Mouse (Mus musculus): Measurements from ENCODE around the gene Jazf1.
A peak's percentile ranks its signal among the peaks of the same experiment; 100 is the strongest.

Jazf1 gene

DNA sequence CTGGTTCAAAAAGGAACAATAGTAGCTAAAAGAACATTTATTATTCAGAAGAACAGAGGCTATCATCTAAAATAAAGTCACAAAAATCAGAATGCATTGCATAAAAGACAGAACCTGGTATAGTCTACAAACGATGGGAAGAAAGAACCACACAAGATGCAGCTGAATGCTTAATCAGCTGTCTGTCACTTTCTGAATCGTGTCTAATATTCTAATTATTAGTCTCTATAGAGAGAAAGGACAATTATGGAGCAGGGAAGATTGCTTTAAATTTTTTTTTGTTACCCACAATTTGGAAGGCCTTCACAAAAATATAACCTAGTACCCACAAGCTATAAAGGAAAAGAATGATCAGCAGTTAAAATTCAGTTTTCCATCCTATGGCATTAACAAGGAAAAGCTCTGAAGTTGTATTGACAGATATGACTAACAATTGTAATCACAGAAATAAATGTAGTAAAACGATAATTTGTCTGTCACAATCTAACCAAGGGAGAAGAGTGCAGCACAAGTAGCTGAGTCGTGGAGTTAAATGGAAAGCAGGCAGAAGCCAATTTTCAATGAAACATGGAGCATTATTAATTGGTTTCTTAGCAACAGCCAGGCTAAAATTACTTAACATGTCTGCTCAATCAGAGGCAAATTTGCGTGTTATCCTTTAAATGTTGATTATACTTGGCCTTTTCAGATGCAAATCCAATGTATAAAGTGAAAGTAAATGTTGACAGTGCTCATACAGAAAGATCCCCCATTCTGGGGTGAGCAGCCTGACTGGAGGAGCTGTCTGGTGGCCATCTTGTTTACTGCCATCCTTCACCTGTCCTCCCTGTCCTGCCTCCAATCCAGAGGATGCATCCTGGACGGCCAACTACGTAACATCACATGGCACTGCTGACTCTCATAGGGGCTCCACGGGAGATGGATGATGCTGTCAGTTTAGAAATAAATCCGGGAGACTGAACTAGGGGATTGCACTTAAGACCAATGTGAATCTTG is 53.7 kb downstream of the Jazf1 start:
- DNase-seq (ENCODE audit: low read depth in 1 of 2, low spot score in 2 of 2): no peak

DNA sequence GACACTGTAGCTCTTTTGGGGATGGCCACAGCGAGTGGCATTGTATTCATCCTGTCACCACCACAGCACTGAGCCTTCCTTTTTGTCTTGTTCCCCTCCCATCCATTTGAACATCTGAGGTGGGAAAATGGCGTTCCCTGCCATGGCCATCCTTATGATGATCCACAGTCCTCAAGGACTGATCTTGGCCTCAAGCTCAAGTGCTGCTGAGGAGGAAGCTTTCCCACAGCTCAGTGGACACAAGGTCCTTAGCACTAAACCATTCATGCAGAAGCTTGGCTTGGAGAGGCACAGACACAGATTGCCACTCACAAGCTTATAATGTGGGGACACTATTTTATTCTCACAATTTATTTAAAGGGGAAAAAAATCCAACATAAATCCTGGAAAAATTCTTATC is 58.1 kb downstream of the Jazf1 start:
- DNase-seq (ENCODE audit: low read depth in 1 of 2, low spot score in 2 of 2): no peak

DNA sequence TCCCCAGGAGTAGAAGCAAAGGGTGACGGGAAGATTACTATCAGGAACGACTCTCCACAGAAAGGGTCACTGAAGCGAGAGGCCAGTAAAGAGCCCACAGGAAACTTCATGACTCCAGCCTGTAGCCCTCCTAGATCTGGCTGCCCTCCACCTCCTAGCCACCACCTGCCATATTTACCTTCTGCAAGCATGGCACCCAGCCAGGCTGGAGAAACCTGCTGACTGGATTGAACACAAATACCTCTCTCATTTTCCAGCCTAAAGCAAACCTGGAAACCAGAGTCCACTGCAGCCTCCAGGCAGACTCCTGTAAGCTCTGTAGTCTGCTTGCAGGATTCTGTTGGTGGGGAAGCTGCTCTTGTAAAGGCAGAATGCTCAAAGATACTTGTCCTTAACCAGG is 62.4 kb downstream of the Jazf1 start:
- no peak for DNase-seq (ENCODE audit: low read depth in 1 of 2, low spot score in 2 of 2)

DNA sequence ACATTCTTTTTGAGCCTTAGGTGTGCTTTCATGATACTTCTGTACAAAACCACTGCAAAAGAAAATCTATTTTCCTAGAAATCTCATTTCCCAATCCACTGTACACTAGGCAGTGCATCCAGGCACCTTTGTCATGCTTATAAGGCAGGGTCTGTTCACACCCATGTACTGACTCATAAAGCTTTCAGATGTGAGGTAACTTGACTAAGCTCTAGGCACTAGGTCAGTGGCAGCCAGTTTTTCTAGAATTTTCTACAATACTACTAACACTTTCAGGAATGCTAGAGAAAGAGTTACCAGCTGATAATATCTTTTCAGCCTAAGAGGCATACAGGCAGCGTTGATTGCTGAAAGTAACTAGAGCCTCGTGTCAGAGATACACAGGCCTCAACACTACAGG is 62.9 kb downstream of the Jazf1 start:
- no peak for DNase-seq (ENCODE audit: low read depth in 1 of 2, low spot score in 2 of 2)

DNA sequence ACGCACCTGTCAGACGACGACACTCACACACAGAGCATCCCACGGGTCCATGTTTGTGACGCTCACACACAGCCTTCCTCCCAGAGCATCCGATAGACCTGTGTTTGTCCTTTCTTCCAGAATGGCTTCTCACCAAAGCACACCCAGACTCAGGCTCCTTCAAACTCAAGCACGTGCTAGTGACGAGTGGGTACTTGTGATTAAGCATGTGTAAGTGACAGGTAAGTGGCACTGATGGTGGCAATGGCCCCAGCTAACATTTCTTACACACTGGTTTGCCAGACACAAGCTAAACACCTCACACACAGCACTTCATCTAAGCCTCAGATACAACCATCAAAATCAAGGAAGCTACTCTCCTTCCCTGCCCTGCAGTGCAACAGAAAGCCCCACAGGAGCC is 77.6 kb downstream of the Jazf1 start:
- DNase-seq (ENCODE audit: low read depth in 1 of 2, low spot score in 2 of 2): no peak

DNA sequence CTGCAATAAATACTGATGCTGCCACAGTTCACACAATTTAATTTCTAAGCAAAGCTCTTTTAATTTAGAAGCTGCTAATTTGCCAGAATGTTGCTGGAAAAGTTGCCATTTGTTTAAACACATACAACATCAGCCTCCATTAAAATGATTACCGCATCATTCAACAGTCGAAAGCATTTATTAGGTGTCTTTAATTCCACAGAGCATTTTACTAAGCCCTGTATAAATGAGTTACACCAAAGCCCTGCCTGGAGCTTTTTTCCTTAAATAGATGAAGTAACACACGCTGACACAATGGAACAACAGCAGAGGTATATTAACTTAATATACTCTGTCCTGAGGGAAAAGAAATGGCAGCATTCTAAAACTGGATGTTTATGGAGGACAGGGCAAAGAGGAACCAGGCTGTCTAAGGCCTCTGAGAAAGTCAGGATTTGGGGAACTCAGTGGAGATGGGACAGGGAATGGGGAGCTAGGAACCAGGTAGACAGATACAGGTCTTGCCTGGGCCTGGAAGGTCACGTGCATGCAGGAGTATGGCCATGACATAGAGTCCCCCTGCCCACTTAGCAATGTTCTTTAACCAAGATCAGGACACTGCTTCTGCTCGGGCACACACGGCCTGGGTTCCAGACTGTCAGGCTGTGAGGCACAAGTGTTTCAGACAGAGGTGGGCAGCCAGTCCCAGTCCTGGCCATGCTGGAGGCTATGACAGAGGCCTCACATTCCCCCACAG is 80.4 kb downstream of the Jazf1 start:
- no peak for DNase-seq (ENCODE audit: low read depth in 1 of 2, low spot score in 2 of 2)

DNA sequence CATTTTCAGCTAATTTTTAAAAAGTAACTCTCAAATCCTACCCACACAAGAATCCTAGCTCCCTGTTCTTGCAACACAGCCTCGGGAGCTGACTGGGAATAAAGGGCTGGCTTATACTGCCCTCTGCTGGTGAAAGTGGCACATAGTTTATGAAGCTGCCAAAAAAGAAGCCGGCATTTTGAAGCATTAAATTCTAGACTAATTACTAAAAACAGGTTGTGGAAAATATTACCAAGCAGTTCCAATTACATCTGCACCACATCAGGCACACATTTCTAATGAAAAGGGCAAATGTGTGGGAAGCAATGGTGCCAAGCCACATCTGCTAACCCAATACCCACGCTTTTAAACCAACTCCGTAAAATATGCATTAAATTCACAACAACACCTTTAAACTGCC is 81.0 kb downstream of the Jazf1 start:
- DNase-seq (ENCODE audit: low read depth in 1 of 2, low spot score in 2 of 2): no peak

DNA sequence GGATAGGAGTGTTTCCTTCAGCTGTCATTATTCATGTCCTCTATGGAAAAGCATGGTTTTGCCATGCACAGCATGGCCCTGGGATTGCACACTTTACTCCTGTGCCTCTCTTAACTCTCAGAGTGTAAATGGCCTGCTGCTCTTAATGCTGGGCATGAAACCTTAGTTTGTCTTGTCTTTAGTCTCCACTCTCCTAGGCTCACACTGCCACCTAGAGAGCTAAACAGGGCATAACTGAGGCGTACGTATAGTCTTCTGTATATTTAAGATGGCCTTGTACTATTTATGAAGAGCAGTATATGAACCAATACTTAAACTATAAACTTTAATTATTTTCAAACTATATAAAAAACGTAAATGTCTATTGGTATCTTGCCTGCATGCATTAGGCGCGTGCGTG is 86.3 kb downstream of the Jazf1 start:
- no peak for DNase-seq (ENCODE audit: low read depth in 1 of 2, low spot score in 2 of 2)

DNA sequence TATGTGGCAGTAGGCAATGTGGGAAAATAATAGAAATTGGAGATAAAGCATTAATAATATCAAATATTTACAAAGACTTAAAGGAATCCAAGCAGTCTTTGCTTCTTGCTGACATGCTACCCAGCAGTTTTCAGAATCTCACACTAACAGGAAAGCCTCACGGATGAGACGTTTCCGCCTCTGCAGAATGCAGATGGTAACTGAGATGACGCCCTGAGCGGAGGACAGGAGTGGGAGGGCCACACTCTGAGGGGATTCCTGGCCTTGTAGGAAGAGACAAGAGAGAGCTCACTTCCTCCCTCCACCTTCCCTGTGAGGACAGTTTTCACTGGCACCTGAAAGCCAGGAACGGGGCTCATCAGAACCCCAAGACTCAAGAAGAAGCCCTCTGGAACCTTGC is 88.9 kb downstream of the Jazf1 start:
- DNase-seq (ENCODE audit: low read depth in 1 of 2, low spot score in 2 of 2): no peak

DNA sequence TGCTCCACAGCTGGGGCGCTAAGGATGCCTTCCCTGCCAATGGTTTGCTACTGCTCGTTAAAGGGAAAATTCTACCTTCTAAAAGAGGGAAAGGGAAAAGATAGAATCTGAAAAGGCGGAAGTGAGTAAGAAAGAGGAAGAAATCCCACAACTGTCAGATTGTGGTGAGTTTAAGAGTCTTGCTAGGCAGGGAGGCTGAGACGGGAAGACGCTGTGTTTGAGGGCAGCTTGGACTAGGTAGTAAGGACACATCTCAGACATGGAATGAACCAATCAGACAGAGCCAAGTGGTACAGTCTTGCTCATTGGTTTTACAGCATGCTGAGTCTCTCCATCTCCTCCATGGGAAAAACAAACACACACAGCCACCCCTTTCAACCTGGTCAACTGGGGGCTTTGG is 95.1 kb downstream of the Jazf1 start:
- DNase-seq (ENCODE audit: low read depth in 1 of 2, low spot score in 2 of 2): no peak

DNA sequence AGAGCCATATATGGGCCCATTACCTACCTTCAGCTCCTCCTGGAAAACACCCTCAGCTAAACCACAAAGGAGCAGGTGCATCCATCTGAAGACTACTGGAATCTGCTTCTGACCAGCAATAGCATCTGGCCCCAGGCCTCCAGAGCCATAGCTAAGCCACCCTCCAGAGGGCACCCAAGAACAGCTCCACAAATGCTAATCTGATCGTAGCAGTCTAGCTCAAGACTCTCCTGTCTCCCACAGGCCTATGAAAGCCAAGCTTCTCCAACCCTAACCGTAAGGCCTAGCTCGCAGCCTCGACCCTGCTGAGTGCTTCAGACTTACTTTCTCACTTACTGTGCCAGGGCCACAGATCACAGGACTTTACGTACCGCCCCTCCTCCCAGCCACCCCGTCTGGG is 96.3 kb downstream of the Jazf1 start:
- no peak for DNase-seq (ENCODE audit: low read depth in 1 of 2, low spot score in 2 of 2)

DNA sequence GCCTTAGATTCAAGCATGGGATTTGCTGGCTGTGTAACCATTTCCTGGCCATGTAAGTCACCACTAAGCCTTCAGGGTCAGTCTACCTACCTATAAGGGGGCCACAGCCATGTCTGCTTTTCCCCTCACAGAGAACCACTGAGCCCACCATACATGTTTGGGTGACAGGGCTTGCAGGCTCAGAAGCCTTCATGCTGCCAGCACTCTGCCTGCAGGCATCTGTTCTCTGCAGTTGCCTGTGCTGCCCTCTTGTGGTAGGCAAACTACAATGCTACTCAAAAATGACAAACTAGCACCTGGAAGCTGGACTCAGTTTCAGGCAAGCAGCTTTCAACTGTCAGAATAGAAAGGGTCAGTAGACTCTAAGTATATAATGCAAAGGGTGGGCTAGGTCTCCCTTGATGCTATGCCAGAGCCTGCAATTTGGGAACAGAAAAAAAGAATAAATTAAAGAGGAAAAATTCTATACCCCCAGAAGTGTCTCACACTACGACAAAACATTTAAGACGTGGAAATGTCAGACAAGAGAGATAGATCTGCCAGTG is 98.6 kb downstream of the Jazf1 start:
- DNase-seq (ENCODE audit: low read depth in 1 of 2, low spot score in 2 of 2): peak in 1 of 2 experiments; percentile 38

DNA sequence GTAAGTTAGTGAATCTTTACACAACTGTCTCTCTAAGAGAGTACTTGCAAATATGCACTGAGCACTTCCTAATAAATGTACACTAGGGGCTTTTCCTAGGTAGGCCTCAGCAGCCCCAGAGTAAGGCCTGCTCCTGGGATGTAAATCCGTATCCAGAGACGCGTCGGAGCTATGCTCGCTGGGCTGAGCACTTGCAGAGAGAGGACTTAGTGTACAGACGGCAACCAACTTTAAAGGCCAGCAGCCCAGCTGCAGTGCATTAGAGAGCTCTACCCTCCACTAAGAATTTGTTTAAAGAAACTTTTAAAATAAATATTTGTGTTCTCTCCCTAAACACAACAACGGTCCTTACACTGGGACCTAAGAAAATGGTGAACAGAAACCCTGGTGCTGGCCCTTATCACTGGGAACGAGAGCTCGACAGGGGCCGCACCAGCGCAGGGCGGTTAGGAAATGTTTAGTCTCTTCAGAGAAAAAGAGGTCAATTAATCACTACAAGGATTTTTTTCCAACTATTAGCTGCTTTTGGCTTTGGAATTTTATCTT is 100.0 kb downstream of the Jazf1 start:
- no peak for DNase-seq (ENCODE audit: low read depth in 1 of 2, low spot score in 2 of 2)

DNA sequence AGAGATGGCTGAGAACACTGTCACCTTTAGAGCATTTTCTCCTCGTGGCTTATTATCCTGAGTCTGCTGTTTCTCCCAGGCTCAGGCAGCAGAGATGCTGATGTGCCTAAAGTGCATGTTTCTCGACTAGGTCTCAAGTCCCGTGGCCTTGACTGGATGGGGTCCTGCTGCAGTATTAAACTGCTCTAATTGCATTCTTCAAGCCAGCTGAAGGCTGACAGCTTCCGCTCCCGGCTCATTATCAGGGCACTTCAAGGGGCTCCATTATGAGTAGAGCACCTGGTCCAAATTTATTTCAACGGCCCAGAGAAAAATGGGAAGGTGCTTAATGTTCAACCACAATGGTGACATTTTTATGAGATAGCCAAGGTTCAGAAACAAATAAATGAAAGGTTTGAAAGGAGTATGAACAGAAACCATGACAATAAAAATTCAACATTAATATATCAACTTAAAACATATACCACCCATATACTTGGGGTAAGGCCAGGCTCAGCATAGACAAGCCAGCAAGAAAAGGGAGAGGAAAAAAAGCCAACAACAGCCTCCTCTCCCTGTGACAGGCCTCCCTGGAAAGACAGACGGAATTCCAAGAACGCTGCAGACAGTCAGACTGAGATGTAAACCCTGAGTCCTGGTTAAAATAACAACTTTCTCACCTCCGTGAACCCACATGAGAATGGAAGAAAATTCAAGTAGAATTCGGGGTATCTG is 100.7 kb downstream of the Jazf1 start:
- no peak for DNase-seq (ENCODE audit: low read depth in 1 of 2, low spot score in 2 of 2)

DNA sequence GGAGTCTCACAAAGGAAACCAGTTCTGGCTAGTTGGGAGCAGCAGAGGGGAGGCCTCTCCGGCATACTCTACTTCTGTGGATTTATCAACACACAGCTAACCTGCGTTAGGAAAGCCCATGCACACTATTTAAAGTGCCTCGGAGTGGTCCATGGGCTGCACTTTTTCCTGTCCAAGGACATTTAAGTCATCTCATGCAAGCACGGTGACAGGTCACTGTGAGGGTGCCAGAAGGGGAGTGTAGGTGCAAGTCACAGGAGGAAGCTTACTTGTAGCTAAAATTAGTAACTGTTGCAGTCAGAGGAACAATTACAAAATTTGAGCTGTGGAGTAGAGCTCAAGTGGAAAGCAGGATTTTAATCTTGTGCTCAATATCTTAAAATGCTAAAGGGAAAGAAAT is 102.4 kb downstream of the Jazf1 start:
- no peak for DNase-seq (ENCODE audit: low read depth in 1 of 2, low spot score in 2 of 2)

DNA sequence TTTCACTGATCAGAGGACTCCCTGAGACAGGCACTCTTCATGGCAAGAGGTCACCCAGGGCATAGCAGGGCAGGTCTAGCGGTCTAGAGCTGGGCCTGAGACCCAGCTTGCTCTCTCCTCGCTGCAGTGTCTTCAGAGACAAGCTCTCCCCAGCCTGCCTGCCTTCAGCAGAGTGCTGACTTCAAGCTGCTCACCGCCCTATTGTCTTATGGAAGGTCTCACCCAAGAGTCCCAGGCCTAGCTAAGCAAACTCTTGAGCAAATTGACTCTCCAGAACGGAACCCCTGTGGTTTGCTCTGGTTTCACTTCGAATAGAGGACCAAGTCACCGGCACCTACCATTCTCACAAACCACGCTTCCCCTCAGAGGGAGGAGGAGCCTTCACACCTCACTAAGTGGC is 103.1 kb downstream of the Jazf1 start:
- no peak for DNase-seq (ENCODE audit: low read depth in 1 of 2, low spot score in 2 of 2)

DNA sequence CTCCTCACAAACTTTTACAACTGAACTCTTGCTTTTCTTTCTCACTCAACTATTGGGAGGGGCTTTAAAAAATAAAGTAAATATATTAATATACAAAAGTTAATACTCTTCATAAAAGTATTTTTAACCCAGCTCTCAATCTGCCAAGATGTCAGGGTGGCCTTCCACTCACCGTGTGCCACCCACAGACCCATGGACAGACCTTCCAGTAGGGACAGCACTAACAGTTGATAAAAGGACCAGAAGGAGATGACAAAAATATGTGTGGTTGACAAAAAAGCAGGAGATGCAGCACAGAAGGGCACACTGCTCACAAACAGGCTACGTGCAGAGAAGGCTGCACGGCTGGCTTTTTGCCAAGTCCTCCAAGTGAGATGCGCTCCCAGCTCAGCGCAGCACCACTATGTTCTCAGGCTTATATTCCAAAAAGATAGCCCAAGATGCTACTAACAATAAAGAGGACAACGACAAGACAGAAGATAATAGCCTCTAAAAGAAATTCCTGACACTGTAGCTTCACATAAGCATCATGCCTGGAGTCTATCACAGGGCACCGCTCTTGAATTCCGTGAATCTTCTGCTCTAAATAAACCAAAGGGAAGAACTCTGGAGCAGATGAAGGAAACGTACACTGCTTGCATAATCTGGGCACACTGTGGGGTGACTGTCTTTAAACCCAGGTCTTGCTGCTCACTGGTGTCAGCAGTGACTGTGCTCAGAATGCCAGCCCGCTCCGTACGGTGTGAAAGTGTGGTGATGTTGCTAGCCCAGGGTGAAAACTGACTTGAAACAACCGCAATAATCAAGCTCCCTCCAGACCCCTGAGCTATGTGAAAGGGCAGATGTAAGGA is 104.4 kb downstream of the Jazf1 start:
- DNase-seq (ENCODE audit: low read depth in 1 of 2, low spot score in 2 of 2): no peak

DNA sequence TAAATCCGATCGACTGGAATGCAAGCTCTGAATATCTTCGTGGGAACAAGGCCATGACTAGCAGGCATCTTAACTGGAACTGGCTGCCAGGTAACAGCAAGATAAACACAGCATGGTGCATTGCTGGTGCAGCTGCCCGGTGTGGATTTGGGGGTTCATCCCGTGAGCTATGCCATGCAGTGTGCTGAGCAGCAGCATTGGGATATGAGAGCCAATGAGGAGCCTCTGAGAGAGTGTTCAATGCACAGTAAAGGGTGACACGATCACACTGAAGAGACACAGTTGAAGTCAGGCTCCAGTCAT is 105.0 kb downstream of the Jazf1 start:
- no peak for DNase-seq (ENCODE audit: low read depth in 1 of 2, low spot score in 2 of 2)

DNA sequence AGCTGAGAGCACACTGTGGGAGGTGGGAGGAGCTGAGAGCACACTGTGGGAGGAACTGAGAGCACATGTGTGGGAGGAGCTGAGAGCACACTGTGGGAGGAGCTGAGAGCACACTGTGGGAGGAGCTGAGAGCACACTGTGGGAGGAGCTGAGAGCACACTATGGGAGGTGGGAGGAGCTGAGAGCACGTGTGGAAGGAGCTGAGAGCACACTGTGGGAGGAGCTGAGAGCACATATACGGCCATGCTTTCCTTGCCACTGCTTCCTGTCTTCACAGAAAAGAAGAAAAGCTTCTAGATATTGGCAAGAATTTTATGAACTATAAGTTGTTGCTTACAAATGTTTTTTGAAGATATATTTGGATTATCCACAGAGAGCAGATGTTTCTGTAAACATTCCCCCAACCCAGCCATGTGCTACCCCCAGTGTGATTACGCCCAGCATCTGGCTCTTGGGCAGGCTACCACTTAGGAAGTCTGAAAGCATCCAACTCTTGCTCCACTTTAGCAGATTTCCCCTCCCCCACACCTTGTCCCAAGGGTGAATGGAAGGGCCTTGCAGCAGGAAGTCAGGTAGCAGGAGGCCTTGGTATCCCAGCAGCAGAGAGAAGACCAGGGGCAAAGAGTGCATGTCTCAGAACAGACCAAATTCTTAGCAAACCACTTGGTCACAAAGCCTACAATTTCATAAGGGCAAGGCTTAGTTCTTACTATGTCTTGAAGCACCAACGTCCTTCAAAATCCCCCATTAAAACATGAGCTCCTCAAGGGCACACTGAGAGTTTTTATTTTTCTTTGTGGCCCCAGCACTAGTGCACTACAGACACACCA is 105.6 kb downstream of the Jazf1 start:
- DNase-seq (ENCODE audit: low read depth in 1 of 2, low spot score in 2 of 2): no peak

Data from monocyte, adult 2 months (primary cell).